Mouse (Mus musculus): ENCODE data around the gene Bptf. TPM values are rescaled to one million over a fixed set of nuclear protein-coding genes. Genes with fewer than 3 reads are reported as not detected.

Bptf gene
- polyA plus RNA-seq, 1 experiment, result 49.4 TPM

DNA sequence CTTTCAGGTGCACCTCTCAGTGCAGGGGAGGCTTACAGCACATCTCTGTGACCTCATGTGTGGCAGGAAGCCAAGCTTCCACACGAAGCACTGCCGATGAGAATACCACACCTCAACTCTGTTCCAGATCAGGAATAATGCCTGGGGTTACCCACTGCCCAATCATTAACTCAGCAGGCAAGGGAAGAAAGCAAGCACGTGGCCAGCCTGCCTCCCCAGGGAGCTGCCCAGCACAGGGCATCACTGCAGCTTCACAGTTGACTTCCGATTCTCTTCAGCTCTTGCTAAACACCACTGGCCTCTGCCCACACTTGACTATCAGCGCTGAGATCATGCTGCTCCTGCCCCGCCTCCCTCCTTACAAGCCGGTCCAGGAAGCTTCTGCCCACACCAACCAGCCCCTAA is 7.6 kb downstream of the Bptf start:
- DNase-seq (ENCODE audit: extremely low spot score in 1 of 2, low spot score in 1 of 2), result peak in 1 of 2 experiments; percentile 61

DNA sequence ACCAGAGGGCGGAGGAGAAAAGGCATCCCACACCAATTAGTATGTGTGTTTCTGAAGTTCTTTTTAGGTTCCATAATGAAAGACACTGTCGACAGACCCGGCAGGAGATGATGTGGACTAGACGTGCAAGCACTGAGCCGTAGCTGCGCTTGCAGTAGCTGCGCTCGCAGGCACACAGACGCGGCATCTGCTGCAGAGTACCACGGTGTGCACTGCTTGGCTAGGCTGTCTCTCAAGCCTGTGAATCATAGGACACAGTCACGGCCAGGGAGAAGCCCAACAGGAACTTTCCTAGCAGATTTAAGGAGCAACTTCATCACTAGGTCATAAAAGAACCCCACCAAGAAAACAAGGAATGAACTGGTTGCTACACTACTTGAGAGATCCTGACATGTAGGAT is 14.1 kb downstream of the Bptf start:
- peak in 1 of 2 experiments; percentile 20 for DNase-seq (ENCODE audit: extremely low spot score in 1 of 2, low spot score in 1 of 2)

- DNase-seq (ENCODE audit: extremely low spot score in 1 of 2, low spot score in 1 of 2), result no peak
Measured at GRCm38 (mm10) chr11:107113881-107114557, 17.9 kb downstream of the Bptf start.

DNA sequence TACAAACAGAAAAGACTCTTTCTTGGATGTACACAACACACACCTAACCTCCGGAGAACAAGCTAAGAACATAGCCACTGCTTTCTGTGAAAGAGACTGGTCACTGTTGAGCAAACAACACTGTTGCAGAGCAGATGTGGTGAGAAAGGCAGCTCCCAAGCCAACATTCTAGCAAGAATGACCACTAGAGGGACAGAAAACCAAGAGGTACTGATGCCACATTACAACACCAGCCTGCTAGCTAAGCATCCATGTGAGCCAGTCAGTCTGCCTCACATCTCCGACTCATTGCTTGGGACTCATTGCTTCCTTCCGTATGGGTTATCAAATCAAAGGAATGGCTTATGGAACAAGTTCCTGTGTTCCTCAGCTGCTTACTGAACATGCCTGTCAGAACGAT is 18.8 kb downstream of the Bptf start:
- DNase-seq (ENCODE audit: extremely low spot score in 1 of 2, low spot score in 1 of 2), result peak in 1 of 2 experiments; percentile 25

DNA sequence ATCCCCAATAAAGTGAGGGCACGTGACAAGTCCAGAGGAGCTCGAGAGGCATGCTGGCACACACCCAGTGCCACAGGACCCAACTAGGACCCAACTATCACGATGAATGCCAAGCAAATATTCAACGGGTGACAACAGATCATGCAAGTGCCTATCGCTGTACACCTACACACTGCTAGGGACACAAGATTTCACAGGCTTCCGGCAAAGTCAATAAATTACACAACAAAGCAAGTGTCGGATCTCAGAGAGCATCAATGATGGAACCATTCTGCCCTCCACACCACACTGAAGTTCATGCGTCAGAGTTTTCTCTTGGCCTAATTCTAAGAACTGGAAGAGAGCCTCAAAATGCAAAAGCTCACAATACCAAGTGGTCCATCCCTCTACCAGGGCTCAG is 22.3 kb downstream of the Bptf start:
- DNase-seq (ENCODE audit: extremely low spot score in 1 of 2, low spot score in 1 of 2), result no peak

DNA sequence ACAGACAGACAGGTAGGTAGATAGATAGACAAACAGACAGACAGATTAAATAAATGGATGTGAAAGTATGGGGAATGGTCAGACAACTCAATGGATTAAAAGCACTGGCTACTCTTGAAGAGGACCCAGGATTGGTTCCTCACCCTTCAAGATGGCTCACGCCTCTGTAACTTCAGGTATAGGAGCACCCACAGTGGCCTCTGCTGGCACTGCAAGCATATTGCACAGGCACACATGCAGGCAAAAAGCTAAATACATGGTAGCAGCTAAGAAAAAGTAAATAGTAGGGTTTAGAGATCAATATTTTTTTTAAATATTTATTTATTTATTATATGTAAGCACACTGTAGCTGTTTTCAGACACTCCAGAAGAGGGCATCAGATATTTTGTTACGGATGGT is 23.0 kb downstream of the Bptf start:
- no peak for DNase-seq (ENCODE audit: extremely low spot score in 1 of 2, low spot score in 1 of 2)

DNA sequence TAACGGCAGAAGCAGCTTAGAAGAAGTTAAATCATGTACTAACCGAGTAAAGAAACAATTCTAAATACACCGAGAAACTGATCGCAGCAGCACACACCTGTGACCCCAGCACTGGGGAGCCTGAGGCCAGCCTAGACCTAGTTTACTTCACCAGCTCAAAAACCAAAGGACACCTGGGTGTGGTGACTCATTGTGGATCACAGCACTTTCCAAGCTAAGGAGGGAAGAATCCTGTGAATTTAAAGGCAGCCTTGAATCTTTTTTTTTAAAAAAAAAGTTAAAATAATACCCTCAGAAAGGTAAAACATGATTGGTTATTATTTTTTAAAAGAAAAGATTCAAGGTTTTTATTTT is 24.2 kb downstream of the Bptf start:
- DNase-seq (ENCODE audit: extremely low spot score in 1 of 2, low spot score in 1 of 2), result no peak

GRCm38 (mm10) chr11:107106978-107107724 is 24.8 kb downstream of the Bptf start:
- no peak for DNase-seq (ENCODE audit: extremely low spot score in 1 of 2, low spot score in 1 of 2)

DNA sequence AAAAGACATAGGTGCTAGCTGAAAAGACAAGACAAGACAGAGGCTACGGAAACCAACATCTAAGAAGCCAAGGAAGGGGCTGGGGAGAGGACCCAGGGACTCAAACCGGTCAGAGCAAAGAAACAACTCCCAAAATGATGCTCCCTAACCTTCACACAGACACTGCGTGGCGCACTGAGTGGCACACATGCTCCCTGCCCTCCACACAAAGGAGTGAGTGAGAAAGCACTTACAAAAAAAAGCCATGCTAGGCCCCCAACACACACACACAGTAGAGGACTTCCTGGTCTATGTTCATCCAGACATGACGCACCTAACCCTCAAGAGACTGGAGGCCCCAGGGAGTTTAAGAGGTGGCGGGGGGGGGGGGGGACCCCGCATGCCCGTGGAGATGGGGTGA is 25.5 kb downstream of the Bptf start:
- no peak for DNase-seq (ENCODE audit: extremely low spot score in 1 of 2, low spot score in 1 of 2)

DNA sequence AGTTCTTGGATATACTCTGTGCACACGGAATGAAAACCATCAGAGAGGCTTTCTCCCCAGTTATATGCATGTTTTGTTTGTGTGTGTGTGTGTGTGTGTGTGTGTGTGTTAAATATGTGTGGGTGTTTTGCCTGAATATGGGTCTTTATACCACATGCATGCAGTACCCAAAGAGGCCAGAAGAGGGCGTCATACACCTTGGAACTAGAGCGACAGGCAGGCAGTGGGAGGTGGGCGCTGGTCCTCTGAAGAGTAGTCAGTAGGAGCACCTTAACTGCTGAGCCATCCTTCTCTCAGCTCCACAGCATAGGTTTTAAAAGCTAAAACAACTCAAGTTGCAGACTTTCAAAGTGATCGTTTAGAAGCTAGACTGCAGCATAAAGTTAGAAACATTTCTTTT is 26.7 kb downstream of the Bptf start:
- DNase-seq (ENCODE audit: extremely low spot score in 1 of 2, low spot score in 1 of 2), result peak in 1 of 2 experiments; percentile 80

DNA sequence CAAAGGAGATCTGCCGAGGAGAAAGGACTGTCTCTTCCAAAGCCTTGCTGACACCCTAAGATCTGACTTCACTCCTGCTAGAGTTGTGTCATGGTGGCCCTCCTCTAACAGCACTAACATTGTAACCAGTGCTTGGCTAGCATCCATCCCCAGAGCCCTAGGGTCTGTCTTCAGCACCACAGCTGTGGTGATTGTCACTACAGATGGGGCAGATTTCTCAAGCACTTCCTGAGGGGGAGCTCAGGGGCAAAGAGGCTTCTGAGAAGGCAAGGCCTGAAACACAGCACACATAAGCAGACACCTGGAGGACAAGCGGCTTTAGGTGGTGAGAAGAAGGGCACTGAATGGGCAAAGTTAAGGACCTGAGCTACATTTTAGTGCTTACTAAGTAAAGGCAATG is 28.2 kb downstream of the Bptf start:
- DNase-seq (ENCODE audit: extremely low spot score in 1 of 2, low spot score in 1 of 2), result no peak

DNA sequence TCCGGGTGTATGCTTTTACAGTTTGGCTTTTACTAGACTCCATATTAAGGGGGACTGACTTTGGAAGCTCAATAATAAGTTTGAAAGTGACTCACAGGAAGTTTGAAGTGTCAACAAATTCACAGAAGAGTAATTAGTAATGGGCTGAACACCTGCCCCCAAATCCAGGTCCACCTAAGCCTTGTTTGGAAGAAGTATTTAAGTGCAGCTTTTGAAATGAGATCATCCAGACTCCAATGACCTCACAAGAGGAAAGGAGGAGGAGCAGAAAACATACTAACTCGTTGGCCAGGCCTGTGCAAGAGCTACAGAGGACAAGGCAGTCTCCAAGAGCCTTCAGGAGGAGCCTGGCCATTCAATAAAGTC is 28.7 kb downstream of the Bptf start:
- no peak for DNase-seq (ENCODE audit: extremely low spot score in 1 of 2, low spot score in 1 of 2)

- DNase-seq (ENCODE audit: extremely low spot score in 1 of 2, low spot score in 1 of 2), result peak; percentile 31 to 67
Measured at GRCm38 (mm10) chr11:107102465-107103223, 29.3 kb downstream of the Bptf start.

GRCm38 (mm10) chr11:107096973-107097372 is 35.0 kb downstream of the Bptf start:
- DNase-seq (ENCODE audit: extremely low spot score in 1 of 2, low spot score in 1 of 2), result no peak

DNA sequence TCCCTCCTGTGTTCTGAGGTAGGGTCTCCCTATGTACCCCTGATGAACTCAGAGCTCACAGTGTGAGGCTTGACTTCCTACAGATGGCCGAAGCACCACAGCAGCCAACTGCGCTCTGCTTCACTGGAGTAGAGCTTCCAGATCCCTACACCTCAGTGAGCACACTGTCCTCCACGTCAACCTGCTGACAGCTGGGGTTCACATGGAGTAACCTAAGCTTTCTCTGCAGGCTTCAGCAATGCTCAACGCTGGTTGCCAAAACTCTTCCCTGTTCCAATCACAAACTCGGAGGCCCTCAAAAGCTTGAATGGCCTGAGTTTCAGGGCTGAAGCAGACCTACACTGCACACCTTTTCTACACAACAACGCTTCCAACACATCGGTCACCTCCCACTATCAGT is 38.1 kb downstream of the Bptf start:
- DNase-seq (ENCODE audit: extremely low spot score in 1 of 2, low spot score in 1 of 2), result no peak

GRCm38 (mm10) chr11:107092637-107093036 is 39.3 kb downstream of the Bptf start:
- DNase-seq (ENCODE audit: extremely low spot score in 1 of 2, low spot score in 1 of 2), result no peak

GRCm38 (mm10) chr11:107085866-107086265 is 46.1 kb downstream of the Bptf start:
- no peak for DNase-seq (ENCODE audit: extremely low spot score in 1 of 2, low spot score in 1 of 2)

DNA sequence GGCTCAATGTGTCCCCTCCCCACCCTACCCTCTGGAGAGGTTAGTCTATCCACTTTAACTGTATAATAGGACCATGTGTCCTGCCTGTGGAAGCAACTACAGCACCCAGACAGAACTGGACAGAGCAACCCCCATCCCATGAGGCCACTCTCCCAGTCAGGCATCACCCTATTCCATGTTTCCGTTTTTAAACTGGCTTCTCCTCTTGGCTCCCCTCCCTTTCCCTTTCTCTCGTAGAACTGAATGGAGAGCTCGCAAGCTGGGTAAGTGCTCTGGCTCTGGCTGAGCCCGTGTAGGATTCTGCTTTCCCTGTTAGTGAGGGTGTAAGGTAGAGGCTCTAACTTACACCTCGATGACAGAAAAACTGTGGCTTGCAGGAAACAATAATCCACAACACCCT is 48.4 kb downstream of the Bptf start:
- DNase-seq (ENCODE audit: extremely low spot score in 1 of 2, low spot score in 1 of 2), result no peak

- DNase-seq (ENCODE audit: extremely low spot score in 1 of 2, low spot score in 1 of 2), result no peak
Measured at GRCm38 (mm10) chr11:107065216-107065785, 66.6 kb downstream of the Bptf start.

DNA sequence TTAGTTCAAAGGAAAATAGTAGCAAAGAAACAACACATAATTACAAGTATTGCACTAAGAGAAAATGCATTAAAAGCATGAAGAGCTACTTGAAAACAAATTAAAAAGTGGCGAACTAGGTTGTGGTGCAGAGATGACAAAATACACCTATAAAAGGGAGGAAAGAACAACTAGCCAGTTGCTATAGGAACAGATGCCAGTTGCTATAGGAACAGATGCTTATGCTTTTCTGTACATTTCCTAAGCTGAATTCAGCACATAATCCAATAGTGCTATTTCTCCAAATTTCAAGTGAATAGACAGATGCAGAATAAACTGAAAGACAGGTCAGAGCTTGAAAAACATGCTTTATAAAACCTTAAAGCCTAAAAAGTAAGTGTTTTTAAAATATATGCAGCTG is 67.3 kb downstream of the Bptf start:
- DNase-seq (ENCODE audit: extremely low spot score in 1 of 2, low spot score in 1 of 2), result peak in 1 of 2 experiments; percentile 46

DNA sequence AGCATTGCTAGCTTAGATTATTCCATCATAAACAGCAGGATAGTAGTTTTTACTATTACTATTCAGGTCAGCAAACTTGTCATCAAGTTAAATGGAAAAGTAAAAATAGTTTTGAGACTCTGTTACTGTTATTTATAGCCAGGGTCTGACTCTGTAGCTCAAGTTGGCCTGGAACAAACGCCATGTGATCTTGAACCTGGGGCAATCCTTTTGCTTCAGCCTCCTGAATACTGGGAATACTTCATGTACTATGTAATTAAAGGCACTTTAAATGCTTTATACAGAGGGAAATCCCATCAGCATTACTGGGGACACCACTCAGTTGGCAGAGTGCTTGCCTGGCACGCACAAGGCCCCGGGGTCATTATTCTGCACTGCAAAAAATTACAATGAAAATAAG is 68.9 kb downstream of the Bptf start:
- no peak for DNase-seq (ENCODE audit: extremely low spot score in 1 of 2, low spot score in 1 of 2)

Measured in frontal cortex, adult 2 months (tissue).